Mouse (Mus musculus) limb, embryonic 12.5 days (tissue): ENCODE data around the gene Cdk13. TPM values are rescaled to one million over a fixed set of nuclear protein-coding genes. Genes with fewer than 3 reads are reported as not detected.

Experiments used
- ATAC-seq: fragments of 200-750 bp; cut with Nextera tagmentation; 2 replicates; pipeline ENCODE4 v1.8.0; 2017; ENCODE audit warnings: low read depth, moderate TSS enrichment; ENCODE audit not compliant: insufficient number of reproducible peaks, insufficient read depth, low FRiP score, low TSS enrichment
- H3K27ac ChIP-seq: fragments of 300-500 bp; sonication (generic); 2 replicates; pipeline ENCODE4 v1.5.1; 2016; ENCODE audit warnings: mild to moderate bottlenecking, moderate library complexity
- H3K27me3 ChIP-seq: fragments of 300-500 bp; sonication (generic); 2 replicates; pipeline ENCODE4 v1.6.1; 2016; ENCODE audit warnings: mild to moderate bottlenecking, moderate library complexity
- H3K36me3 ChIP-seq: fragments of 300-500 bp; sonication (generic); 2 replicates; pipeline ENCODE4 v1.6.1; 2016; ENCODE audit warnings: mild to moderate bottlenecking, moderate library complexity
- H3K4me1 ChIP-seq: fragments of 300-500 bp; sonication (generic); replicated peaks from 2 replicates; pipeline ENCODE4 v1.6.1; 2016
- H3K4me2 ChIP-seq: fragments of 300-500 bp; sonication (generic); 2 replicates; pipeline ENCODE4 v1.6.1; 2016; ENCODE audit warnings: mild to moderate bottlenecking, moderate library complexity
- H3K4me3 ChIP-seq: fragments of 300-500 bp; sonication (generic); replicated peaks from 2 replicates; pipeline ENCODE4 v1.5.1; 2016; ENCODE audit warnings: mild to moderate bottlenecking
- H3K9ac ChIP-seq: fragments of 300-500 bp; sonication (generic); replicated peaks from 2 replicates; pipeline ENCODE4 v1.6.1; 2016; ENCODE audit warnings: mild to moderate bottlenecking, moderate library complexity
- H3K9me3 ChIP-seq: fragments of 300-500 bp; sonication (generic); 2 replicates; pipeline ENCODE4 v1.6.1; 2016; ENCODE audit warnings: mild to moderate bottlenecking, moderate library complexity
- WGBS: fragments of 180-500 bp; shearing (Covaris S2); methylation state at CpG from one replicate; pipeline ENCODE4 v1.1.7; 2016; 5-methylcytosine and 5-hydroxymethylcytosine counted together
- polyA plus RNA-seq: library from polyadenylated mRNA; unstranded; fragments of >200 nt; fragmentation: Nextera tagmentation; extraction: Ambion mirVana; gene quantifications from 2 replicates; pipeline ENCODE4 v1.2.1, GENCODE M21; 2016

The Cdk13 gene
- polyA plus RNA-seq, 1 experiment from 2014 or later: 26.6 TPM

DNA sequence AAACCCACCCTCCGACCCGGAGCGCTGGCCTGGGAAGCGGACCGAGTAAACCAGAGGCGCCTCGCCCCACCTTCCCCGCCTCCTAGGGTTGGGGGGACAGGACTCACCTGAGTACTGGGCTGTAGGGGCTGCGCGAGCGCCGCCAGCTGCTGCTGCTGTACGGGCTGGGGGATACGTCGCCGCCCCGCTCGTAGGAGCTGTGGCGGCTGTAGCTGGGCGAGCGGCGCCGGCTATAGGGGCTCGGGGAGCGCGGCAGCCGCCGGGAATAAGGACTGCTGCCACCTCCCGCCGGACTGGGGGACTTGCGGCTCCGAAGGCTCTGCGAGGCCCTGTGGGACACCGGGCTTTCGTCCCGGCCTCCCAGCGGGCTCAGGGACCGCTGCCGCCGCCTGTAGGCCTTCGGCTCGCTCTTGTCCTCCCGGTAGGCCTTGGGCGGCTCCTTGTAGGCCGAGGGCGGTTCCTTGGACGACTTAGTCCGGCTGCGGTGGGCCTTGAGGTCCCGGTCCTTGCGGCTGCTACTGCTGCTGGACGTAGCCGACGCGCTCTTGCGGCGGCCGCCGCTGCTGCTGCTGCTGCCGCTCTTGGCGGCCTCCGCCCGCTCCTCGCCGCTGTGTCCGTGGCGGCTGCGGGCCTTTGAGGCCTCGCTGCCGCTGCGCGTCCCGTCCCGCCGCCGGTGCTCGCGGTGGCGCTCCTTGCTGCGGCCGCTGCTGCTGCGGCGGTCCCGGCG, 1.4 kb downstream of the Cdk13 start:
- Histone ChIP-seq H3K36me3 (0 out of 2 replicates have a peak, but pooled peaks cover 8% of the 10 kb centered on the region), H3K9ac (peak overlapping the region; percentile 98), H3K4me1 (peaks cover 5% of the 10 kb centered on the region), H3K9me3 (no peaks in the 10 kb centered on the region), H3K4me3 (peak overlapping the region; percentile 99), H3K27me3 (no peaks in the 10 kb centered on the region), H3K27ac (peak overlapping the region; percentile 98), H3K4me2 (peak overlapping the region; percentile 90)
- WGBS: under 1% methylated on average over 64 of the region's 85 CpGs
- peak; percentile 46; the same call in 1 of the 2 replicates for ATAC-seq

DNA sequence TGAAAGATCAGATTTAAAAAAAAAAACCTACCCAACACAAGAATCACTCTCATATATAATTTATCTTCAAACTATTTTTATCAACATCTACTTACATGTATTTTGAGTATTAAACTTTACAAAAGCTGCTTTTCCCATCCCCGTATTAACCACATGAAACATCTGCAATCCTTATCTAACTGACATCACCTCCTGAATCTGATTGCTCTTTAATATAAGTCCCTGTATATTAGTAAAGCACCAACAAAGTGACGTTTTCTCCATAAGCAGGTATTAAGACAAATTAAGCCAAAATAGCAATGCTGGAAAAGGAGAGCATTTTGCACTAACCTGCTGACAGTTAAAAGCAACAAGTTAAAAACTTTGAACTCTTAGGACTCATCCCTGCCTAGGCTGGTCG, 2.0 kb downstream of the Cdk13 start:
- no peaks in the 10 kb centered on the region for H3K9me3 ChIP-seq
- H3K4me2 ChIP-seq: peak overlapping the region; percentile 90
- WGBS: 6% methylated on average over 3 of the region's 3 CpGs
- H3K27me3 ChIP-seq: no peaks in the 10 kb centered on the region
- H3K36me3 ChIP-seq: 0 out of 2 replicates have a peak, but pooled peaks cover 8% of the 10 kb centered on the region
- peak overlapping the region; percentile 98 for H3K27ac ChIP-seq
- ATAC-seq: no peak
- H3K9ac ChIP-seq: peak overlapping the region; percentile 98
- peaks cover 5% of the 10 kb centered on the region for H3K4me1 ChIP-seq
- peak overlapping the region; percentile 99 for H3K4me3 ChIP-seq

DNA sequence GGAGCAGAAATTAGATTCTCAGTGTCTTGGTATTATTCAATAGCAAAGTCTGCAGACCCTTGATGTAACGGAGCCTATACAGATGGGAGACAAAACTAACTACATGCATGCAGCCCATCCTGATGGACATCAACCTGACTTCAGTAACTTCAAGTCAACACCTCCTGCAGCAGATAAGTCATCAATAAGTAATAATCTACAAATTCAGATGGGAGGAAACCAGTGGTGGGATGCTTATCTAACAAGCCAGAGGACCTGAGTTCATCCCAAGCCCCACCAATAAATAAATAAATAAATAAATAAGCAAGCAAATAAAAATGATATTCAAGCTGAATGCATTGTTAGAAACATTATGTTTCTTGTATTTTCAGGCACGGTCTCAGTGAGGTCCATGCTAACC, 5.2 kb downstream of the Cdk13 start:
- Histone ChIP-seq H3K4me2 (no peak overlapping the region), H3K4me1 (peaks cover 5% of the 10 kb centered on the region), H3K36me3 (peaks cover 12% of the 10 kb centered on the region), H3K27me3 (no peaks in the 10 kb centered on the region), H3K4me3 (no peak overlapping the region), H3K9ac (no peak overlapping the region), H3K9me3 (no peaks in the 10 kb centered on the region), H3K27ac (no peak overlapping the region)
- WGBS: 92% methylated on average over 2 of the region's 2 CpGs
- no peak for ATAC-seq

DNA sequence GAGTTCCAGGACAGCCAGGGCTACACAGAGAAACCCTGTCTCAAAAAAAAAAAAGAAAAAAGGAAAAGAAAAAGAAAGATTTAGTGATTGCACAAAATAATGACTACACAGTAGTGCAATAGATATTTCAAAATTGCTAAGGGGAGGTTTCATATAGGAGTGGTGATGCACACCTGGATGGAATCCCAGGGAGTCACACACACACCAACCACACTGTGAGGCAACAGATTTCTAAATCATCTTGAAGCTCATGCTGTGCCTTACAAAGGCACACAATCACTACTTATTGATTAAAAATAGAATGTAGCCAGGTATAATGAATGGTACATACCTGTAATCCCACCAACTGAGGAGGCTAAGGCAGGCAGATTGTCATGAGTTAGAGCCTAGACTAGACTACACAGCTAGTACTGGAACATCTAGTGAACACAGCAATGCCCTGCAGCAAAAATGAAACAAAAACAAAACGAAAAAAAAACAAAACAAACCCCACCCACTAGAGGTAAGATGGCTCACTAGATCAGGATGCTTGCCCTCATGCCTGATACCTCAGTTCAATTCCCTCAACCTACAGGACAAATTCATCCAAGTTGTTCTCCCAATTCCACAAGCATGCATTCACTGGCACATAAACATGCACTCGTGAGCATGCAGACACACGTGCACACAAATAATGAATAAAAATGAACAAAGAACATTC, 9.0 kb downstream of the Cdk13 start:
- Histone ChIP-seq H3K36me3 (peaks cover 12% of the 10 kb centered on the region), H3K27ac (no peak overlapping the region), H3K27me3 (no peaks in the 10 kb centered on the region), H3K9ac (no peak overlapping the region), H3K9me3 (no peaks in the 10 kb centered on the region), H3K4me3 (no peak overlapping the region), H3K4me2 (no peak overlapping the region), H3K4me1 (no peaks in the 10 kb centered on the region)
- WGBS: 89% methylated on average over 3 of the region's 3 CpGs
- ATAC-seq: no peak

DNA sequence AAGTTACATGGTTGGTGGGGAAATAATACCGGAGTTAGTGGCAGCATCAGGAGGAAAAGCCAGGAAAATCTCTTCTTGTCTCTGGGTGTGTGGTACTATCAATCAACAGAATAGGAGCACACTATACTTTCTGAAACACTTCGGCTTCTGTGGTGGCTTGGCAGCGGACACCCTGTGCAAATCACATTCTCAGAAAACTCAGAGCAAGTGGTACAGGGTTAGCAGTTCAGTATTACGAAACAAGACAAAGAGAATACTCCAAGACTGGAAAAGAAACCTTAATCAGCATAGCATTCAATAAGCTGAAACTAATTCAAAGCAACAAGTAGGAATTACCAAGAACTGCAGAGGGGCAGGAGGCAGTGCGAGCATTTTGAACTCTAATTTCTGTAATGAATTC, 21.3 kb downstream of the Cdk13 start:
- WGBS: 95% methylated on average over 5 of the region's 5 CpGs
- H3K4me3 ChIP-seq: no peak overlapping the region
- H3K4me1 ChIP-seq: no peaks in the 10 kb centered on the region
- ATAC-seq: no peak
- no peaks in the 10 kb centered on the region for H3K27me3 ChIP-seq
- H3K4me2 ChIP-seq: no peak overlapping the region
- H3K27ac ChIP-seq: no peak overlapping the region
- H3K9ac ChIP-seq: no peak overlapping the region
- H3K36me3 ChIP-seq: no peaks in the 10 kb centered on the region; the same call in 1 of the 2 replicates
- no peaks in the 10 kb centered on the region for H3K9me3 ChIP-seq

DNA sequence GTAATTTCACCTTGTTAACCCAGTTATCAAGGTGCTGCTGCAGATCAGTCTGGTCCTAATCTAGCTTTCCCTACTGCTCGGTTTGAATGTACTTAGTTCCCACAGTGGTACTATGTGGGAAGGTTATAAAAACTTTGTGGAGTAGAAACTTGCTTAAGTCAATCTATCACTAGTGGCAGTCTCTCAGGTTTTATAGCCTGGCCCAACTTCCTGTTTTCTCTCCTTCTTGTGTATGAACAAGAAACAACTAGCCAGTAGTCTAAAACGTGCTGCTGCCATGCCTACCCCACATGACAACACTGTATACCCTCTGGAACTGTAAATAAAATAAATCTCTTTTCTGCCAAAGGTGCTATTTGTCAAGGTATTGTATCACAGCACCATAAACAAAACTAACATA, 25.0 kb downstream of the Cdk13 start:
- H3K4me2 ChIP-seq: no peak overlapping the region
- H3K4me3 ChIP-seq: no peak overlapping the region
- H3K9ac ChIP-seq: no peak overlapping the region
- no peak overlapping the region for H3K27ac ChIP-seq
- WGBS: 76% methylated on average over 2 of the region's 2 CpGs
- peaks cover 5% of the 10 kb centered on the region; the same call in 1 of the 2 replicates for H3K36me3 ChIP-seq
- H3K9me3 ChIP-seq: 0 out of 2 replicates have a peak, but pooled peaks cover 5% of the 10 kb centered on the region
- no peak for ATAC-seq
- no peaks in the 10 kb centered on the region for H3K27me3 ChIP-seq
- H3K4me1 ChIP-seq: no peaks in the 10 kb centered on the region

DNA sequence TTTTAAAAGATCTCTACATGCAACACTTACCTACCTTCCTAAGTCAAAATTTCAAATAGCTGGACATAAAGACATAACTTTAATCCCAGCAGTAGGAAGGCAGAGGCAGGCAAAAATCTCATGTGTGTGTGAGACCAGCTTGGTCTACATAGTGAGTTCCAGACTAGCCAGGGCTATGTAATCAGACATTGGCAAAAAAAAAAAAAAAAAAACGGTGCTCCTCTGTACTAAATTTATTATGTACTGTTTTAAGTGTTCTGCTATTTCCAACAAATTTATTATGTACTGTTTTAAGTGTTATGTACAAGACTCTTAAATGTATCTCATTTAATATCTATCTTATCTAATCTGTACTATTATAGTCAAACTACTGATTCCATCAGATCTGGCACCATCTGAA, 28.6 kb downstream of the Cdk13 start:
- no peak overlapping the region for H3K4me3 ChIP-seq
- 64% methylated on average over 1 of the region's 1 CpGs for WGBS
- no peak overlapping the region for H3K27ac ChIP-seq
- no peak overlapping the region for H3K4me2 ChIP-seq
- no peaks in the 10 kb centered on the region for H3K27me3 ChIP-seq
- no peak for ATAC-seq
- peaks cover 15% of the 10 kb centered on the region for H3K36me3 ChIP-seq
- H3K4me1 ChIP-seq: no peaks in the 10 kb centered on the region
- H3K9me3 ChIP-seq: 0 out of 2 replicates have a peak, but pooled peaks cover 5% of the 10 kb centered on the region
- no peak overlapping the region for H3K9ac ChIP-seq

DNA sequence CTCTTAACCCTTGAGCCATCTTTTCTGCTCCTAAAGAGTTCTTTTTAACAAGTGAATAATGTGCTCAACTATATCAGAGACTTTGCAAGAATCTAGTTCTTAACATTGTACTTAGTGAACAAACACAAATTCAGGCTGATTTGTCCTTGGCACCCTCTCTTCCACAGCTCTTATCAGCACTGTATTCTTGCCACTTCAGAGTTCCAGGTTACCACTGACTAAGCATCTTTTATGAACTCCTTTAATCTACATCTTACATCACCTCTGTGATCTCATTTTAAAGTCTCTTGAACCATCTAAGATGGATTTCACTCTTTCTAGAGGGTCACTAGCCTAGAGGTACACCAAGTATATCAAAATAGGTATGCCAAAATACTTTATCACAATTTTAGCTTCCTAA, 29.5 kb downstream of the Cdk13 start:
- no peak overlapping the region for H3K4me2 ChIP-seq
- no peak overlapping the region for H3K4me3 ChIP-seq
- no peak for ATAC-seq
- no peaks in the 10 kb centered on the region for H3K27me3 ChIP-seq
- peaks cover 15% of the 10 kb centered on the region for H3K36me3 ChIP-seq
- 0 out of 2 replicates have a peak, but pooled peaks cover 5% of the 10 kb centered on the region for H3K9me3 ChIP-seq
- no peaks in the 10 kb centered on the region for H3K4me1 ChIP-seq
- no peak overlapping the region for H3K9ac ChIP-seq
- no peak overlapping the region for H3K27ac ChIP-seq

DNA sequence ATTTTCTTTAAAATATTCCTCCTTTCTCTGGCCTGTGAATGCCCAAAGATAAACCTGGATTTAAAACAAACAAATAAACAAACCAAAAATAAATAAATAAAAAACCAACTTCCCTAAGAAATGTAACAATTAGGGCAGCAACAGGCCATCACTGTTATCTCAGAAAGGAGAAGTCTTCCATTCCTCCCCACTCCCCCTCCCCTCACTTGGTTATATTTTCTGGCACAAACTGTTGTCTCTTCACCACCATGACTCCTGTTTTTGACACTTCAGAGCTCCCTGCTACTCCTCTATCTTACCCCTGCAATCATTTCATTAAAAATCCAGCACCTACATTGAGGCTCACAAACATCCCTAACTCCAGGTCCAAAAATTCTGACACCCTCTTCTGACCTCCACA, 31.8 kb downstream of the Cdk13 start:
- no peak for ATAC-seq
- peaks cover 12% of the 10 kb centered on the region for H3K36me3 ChIP-seq

DNA sequence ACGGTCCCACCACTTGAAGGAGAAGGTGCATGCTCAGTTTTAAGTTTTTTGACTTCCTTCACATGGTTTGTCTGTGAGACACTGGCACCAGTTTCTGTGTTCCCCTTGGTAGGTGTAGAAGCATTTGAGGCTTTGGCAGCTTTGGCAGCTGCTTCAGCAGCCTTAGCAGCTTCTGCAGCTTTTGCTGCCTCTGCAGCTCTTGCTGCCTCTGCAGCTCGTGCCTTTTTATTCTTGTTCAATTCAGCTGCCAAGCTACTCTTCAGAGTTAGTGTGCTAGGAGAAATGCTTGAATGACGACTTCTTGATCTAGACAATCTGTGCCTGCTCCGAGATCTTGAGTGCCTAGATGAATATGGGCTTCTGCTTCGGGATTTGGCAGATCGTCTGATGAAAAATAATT, 32.3 kb downstream of the Cdk13 start:
- Histone ChIP-seq H3K9me3 (no peaks in the 10 kb centered on the region), H3K36me3 (peaks cover 10% of the 10 kb centered on the region), H3K4me1 (no peaks in the 10 kb centered on the region), H3K4me3 (no peak overlapping the region), H3K27me3 (no peaks in the 10 kb centered on the region), H3K27ac (no peak overlapping the region), H3K9ac (no peak overlapping the region), H3K4me2 (no peak overlapping the region)
- WGBS: 86% methylated on average over 6 of the region's 6 CpGs
- no peak for ATAC-seq

More for the DNA sequence above, 31.8 kb downstream of the Cdk13 start:
- Histone ChIP-seq H3K4me2 (no peak overlapping the region), H3K9me3 (0 out of 2 replicates have a peak, but pooled peaks cover 2% of the 10 kb centered on the region), H3K4me3 (no peak overlapping the region), H3K9ac (no peak overlapping the region), H3K27me3 (no peaks in the 10 kb centered on the region), H3K27ac (no peak overlapping the region), H3K4me1 (no peaks in the 10 kb centered on the region)

DNA sequence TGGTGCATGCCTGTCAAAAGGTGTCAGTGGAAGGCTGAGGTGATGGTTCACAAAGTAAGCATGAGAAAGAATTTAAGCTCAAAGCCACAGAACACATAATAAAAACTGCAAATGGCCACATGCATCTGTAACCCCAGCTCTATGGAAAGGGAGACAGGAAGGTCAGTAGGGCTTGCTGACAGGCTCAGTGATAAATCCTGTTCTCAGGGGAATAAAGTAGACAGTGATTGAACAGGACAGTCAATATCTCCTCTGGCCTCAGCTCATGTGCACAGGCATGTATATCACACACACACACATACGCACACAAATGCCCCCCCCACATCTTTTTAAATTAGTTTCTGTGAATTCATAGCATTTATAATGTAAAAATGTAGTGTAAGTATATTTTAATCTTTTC, 42.5 kb downstream of the Cdk13 start:
- no peak overlapping the region for H3K9ac ChIP-seq
- 81% methylated on average over 1 of the region's 1 CpGs for WGBS
- no peak for ATAC-seq
- H3K9me3 ChIP-seq: no peaks in the 10 kb centered on the region
- no peak overlapping the region for H3K4me3 ChIP-seq
- H3K36me3 ChIP-seq: peaks cover 21% of the 10 kb centered on the region
- H3K4me1 ChIP-seq: no peaks in the 10 kb centered on the region
- H3K4me2 ChIP-seq: no peak overlapping the region
- H3K27ac ChIP-seq: no peak overlapping the region
- no peaks in the 10 kb centered on the region for H3K27me3 ChIP-seq
